Mouse (Mus musculus) neural tube, embryonic 14.5 days (tissue): ENCODE results near the gene Erg. TPM values are rescaled to one million over a fixed set of nuclear protein-coding genes. Genes with fewer than 3 reads are reported as not detected.

Experiments
- ATAC-seq: fragments of 200-750 bp; cut with Nextera tagmentation; 2 replicates; pipeline ENCODE4 v1.8.0; 2017; ENCODE audit warnings: low read depth, mild to moderate bottlenecking, moderate TSS enrichment, moderate library complexity
- H3K27ac ChIP-seq: fragments of 300-500 bp; sonication (generic); 2 replicates; pipeline ENCODE4 v1.5.1; 2014; ENCODE audit warnings: low read depth, mild to moderate bottlenecking, control low read depth, low read length, moderate library complexity, mixed read lengths
- H3K27me3 ChIP-seq: fragments of 300-500 bp; sonication (generic); 2 replicates; pipeline ENCODE4 v1.6.1; 2014; ENCODE audit warnings: low read length; ENCODE audit not compliant: control insufficient read depth, insufficient read depth
- H3K36me3 ChIP-seq: fragments of 300-500 bp; sonication (generic); 2 replicates; pipeline ENCODE4 v1.6.1; 2014; ENCODE audit warnings: low read length, mixed read lengths; ENCODE audit not compliant: control insufficient read depth, insufficient read depth
- H3K4me1 ChIP-seq: fragments of 300-500 bp; sonication (generic); 2 replicates; pipeline ENCODE4 v1.6.1; 2014; ENCODE audit warnings: low read length; ENCODE audit not compliant: control insufficient read depth, insufficient read depth
- H3K4me2 ChIP-seq: fragments of 300-500 bp; sonication (generic); 2 replicates; pipeline ENCODE4 v1.6.1; 2014; ENCODE audit warnings: mild to moderate bottlenecking, low read depth, low read length, control low read depth
- H3K4me3 ChIP-seq: fragments of 300-500 bp; sonication (generic); 2 replicates; pipeline ENCODE4 v1.5.1; 2014; ENCODE audit warnings: low read depth, low read length, control low read depth, mixed read lengths
- H3K9ac ChIP-seq: fragments of 300-500 bp; sonication (generic); replicated peaks from 2 replicates; pipeline ENCODE4 v1.6.1; 2014; ENCODE audit warnings: low read depth, mild to moderate bottlenecking, control low read depth, low read length, mixed read lengths
- H3K9me3 ChIP-seq: fragments of 300-500 bp; sonication (generic); 2 replicates; pipeline ENCODE4 v1.6.1; 2016; ENCODE audit warnings: low read length; ENCODE audit not compliant: control insufficient read depth
- WGBS: fragments of 180-500 bp; shearing (Covaris S2); extraction: QIAGEN DNeasy Blood & Tissue Kit; methylation state at CpG from one replicate; pipeline ENCODE4 v1.1.7; 2014; 5-methylcytosine and 5-hydroxymethylcytosine counted together
- polyA plus RNA-seq: library from polyadenylated mRNA; unstranded; fragments of >200 nt; fragmentation: Nextera tagmentation; extraction: Ambion mirVana; gene quantifications from 2 replicates; pipeline ENCODE4 v1.2.1, GENCODE M21; 2014

Erg gene
- polyA plus RNA-seq, 1 experiment from 2014 or later = 0.95 TPM

DNA sequence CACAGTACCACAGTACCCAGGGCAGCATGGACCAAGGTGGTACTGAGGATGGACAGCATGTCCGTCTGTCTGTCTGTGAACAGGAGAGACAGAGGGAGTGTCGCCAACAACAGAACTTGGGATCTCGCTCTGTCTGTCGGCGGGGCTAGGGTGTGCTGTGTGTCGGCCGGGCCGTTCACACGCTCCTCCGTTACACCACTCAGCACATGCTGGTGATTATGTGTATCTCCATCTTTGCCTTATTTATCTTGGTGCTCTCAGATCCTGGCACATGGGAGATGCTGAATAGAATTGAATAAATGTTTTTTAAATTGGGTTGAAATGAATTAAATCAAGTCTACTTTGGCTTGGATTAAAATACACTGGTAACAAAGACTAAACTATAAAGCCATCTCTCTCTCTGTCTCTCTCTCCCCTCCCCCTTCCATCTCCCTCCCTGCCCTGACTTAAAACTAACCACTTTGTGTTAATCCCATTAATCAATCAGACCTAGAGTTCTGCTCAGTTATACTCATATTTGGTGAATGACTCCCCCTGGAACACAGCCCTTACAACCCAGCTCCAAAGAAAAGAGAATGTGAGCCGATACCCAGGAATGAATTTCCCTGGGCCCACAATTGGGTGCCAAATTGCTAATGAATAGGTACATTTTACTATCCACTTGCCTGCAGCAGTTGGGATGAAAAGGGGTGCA is 10.6 kb upstream of the Erg start:
- Histone ChIP-seq H3K4me2 (no peak overlapping the region), H3K27ac (no peak overlapping the region), H3K9me3 (no peaks in the 10 kb centered on the region), H3K27me3 (no peaks in the 10 kb centered on the region), H3K4me1 (no peaks in the 10 kb centered on the region), H3K36me3 (no peaks in the 10 kb centered on the region), H3K4me3 (no peak overlapping the region), H3K9ac (no peak overlapping the region)
- ATAC-seq = no peak
- WGBS = 77% methylated on average over 11 of the region's 11 CpGs

DNA sequence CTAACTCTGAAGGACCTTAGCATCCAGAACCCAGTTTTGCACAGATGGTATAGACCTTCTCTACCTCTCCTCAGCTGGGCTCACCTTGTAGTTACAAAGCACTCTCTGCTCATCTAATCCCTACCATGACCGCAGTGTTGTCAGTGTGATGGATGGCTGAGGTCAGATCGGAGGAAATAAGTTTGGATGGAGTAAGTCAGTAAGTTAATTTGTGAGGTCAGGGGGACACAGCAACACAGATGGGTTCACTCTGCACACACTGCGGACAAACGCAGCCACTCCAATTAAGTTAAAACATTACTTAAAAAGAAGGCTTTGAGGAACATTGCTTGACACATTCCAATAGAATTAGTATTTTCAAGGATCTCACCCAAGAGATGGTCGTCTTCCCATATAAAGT is 2.5 kb upstream of the Erg start:
- H3K36me3 ChIP-seq = no peaks in the 10 kb centered on the region
- no peak for ATAC-seq
- H3K27ac ChIP-seq = no peak overlapping the region
- peaks cover 13% of the 10 kb centered on the region for H3K27me3 ChIP-seq
- H3K9me3 ChIP-seq = no peaks in the 10 kb centered on the region
- H3K4me1 ChIP-seq = peaks cover 16% of the 10 kb centered on the region; the same call in 1 of the 2 replicates
- no peak overlapping the region for H3K9ac ChIP-seq
- H3K4me3 ChIP-seq = no peak overlapping the region
- H3K4me2 ChIP-seq = no peak overlapping the region
- WGBS = 49% methylated on average over 5 of the region's 5 CpGs

DNA sequence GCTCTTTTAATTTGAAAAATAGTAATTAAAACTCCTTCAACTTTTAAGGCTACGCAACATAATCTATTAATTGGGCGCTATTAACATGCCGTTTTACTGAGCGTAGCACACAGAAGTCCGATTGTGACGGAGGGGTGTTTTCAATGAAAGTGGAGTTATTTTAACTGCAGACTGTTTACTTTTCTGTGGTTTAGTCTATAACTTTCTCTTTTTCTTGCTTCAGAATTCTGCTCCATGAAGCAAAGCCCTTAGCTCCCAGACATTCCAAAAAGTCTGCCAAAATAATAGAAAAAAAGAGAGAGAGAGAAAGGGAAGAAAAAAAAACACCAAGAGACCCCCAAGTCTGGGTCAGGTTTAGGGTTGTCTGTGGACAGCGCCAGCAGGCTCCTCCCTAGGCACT is 333 bp upstream of the Erg start:
- Histone ChIP-seq H3K27ac (no peak overlapping the region), H3K27me3 (peaks cover 16% of the 10 kb centered on the region), H3K4me3 (no peak overlapping the region), H3K4me1 (peaks cover 16% of the 10 kb centered on the region; the same call in 1 of the 2 replicates), H3K9me3 (no peaks in the 10 kb centered on the region), H3K4me2 (peak overlapping the region; percentile 26; the same call in 1 of the 2 replicates), H3K9ac (no peak overlapping the region), H3K36me3 (no peaks in the 10 kb centered on the region)
- no peak for ATAC-seq
- WGBS = 22% methylated on average over 7 of the region's 7 CpGs

DNA sequence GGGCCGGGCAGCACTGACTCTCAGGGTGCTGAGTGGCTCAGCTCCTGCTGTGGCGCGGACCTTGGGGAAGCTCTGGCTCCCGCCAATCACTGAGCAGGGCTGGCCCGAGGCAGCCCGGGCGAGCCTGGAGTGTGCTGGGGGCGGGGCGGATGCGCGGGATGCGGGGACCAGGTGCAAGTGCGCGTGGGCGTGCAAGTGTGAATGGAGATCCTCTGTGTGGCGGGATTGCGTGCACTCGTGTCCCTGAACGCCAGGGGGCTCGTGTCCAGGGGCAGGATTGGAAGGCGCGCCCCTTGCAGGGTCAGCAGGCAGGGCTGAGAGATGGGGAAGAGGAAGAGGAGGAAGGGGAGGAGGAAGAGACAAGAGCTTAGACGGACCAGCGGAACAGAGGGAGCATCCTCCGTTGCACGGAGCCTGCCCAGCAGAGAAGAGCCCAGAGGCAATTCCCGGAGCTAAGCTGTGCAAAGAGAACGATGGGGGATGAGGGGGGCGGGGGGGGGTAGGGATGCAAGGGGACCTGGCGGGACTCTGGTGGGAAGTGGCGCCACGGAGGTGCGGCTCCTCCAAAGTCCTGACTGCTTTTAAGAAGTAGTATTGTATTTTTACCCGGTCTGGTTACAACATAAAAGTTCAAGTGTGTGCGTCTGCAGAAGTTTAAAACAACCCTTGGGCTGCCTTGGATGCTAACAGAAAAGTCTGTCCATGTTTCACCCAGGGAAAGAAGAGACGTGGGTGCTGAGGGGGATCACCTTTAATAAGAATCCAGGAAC is 667 bp downstream of the Erg start:
- Histone ChIP-seq H3K4me1 (peaks cover 16% of the 10 kb centered on the region; the same call in 1 of the 2 replicates), H3K36me3 (no peaks in the 10 kb centered on the region), H3K27me3 (peaks cover 16% of the 10 kb centered on the region), H3K9ac (peak overlapping the region; percentile 28; the same call in 1 of the 2 replicates), H3K27ac (no peak overlapping the region), H3K4me3 (peak overlapping the region; percentile 41), H3K9me3 (no peaks in the 10 kb centered on the region), H3K4me2 (peak overlapping the region; percentile 87)
- peak; percentile 94 for ATAC-seq
- under 1% methylated on average over 36 of the region's 36 CpGs for WGBS

DNA sequence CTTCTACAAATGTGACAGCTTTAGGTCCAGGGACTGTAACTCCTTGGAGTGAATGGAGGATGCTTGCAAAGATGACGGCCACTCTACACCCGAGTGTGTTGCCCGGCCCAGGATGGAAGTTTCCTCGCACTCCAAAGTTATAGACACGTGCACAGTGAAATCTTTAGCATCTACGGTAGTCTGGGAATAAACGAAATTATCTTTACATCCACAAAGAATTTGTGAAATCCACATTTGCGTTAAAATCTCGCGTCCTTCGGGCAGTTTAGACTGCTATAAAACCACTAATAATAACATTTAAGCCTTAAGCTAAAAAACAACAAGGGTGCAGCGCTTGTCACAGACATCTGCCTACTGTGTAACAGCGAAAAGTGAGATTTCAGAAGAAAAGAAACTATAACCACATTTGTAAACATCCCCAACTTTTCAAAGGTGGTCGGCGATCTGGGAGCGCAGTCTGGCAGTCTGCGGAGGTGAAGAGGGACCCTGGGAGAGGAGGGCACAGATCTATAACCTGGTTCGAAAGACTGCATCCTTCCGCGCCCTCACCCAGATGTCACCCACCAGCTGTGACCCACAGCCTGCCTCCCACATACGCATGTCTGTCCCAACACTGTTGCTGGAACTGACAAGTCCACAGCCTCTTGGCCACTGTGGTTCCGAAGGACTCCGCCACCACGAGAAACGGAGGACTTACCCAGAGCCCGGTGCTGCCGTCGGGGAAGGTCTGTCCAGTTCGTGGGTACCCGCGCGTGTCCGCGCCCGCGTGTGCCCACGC is 1.5 kb downstream of the Erg start:
- H3K27ac ChIP-seq = no peak overlapping the region
- peaks cover 16% of the 10 kb centered on the region; the same call in 1 of the 2 replicates for H3K4me1 ChIP-seq
- H3K9me3 ChIP-seq = no peaks in the 10 kb centered on the region
- no peaks in the 10 kb centered on the region for H3K36me3 ChIP-seq
- peak; percentile 41; the same call in 1 of the 2 replicates for ATAC-seq
- peak overlapping the region; percentile 87 for H3K4me2 ChIP-seq
- H3K4me3 ChIP-seq = peak overlapping the region; percentile 41
- H3K27me3 ChIP-seq = peaks cover 16% of the 10 kb centered on the region
- H3K9ac ChIP-seq = peak overlapping the region; percentile 28; the same call in 1 of the 2 replicates
- WGBS = 15% methylated on average over 37 of the region's 37 CpGs

DNA sequence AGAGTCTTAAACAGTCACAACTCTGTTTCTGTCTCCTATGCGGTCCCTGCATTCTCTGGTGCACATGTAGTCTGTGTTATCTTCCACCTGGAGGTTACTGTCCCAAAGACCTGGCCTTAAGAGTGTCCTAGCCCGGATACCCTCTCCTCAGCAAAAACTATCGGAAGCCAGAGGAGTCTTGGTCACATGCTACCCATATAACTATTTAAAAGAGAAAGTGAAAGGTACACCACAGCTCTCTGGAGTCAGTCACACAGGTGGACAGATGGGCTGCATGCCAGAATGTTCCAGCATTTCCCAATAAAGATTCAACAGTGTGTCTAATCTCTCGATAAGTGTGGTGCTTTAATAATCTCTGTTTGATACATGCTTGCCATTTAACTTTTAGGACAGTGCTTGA is 7.1 kb downstream of the Erg start:
- WGBS = 92% methylated on average over 4 of the region's 4 CpGs
- H3K9ac ChIP-seq = no peak overlapping the region
- peaks cover 3% of the 10 kb centered on the region for H3K27me3 ChIP-seq
- no peak overlapping the region for H3K27ac ChIP-seq
- H3K4me3 ChIP-seq = no peak overlapping the region
- no peak overlapping the region for H3K4me2 ChIP-seq
- H3K36me3 ChIP-seq = no peaks in the 10 kb centered on the region
- H3K4me1 ChIP-seq = no peaks in the 10 kb centered on the region
- no peak for ATAC-seq
- no peaks in the 10 kb centered on the region for H3K9me3 ChIP-seq

DNA sequence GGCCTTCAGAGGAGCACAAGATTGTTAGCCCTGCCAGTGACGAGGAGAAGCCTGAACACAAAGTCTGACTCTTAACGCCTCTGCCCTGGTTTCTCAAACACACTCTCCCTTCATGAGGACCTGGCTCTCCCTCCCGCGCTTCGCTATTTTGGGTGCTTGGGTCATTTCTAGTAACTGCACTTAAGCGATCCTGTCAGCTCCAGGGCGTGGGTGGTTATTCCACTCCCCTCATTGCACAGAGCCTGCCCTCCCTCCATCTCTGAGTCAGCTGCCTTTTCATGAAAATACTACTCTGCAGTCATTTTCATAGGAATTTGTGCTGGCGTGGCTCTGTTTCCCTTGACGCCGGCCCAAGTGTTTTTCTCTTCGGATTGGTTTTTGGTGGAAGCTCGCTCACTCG is 13.2 kb downstream of the Erg start:
- no peak overlapping the region for H3K27ac ChIP-seq
- H3K9me3 ChIP-seq = no peaks in the 10 kb centered on the region
- H3K4me3 ChIP-seq = no peak overlapping the region
- no peak for ATAC-seq
- H3K27me3 ChIP-seq = no peaks in the 10 kb centered on the region
- WGBS = 70% methylated on average over 13 of the region's 13 CpGs
- H3K36me3 ChIP-seq = no peaks in the 10 kb centered on the region
- no peak overlapping the region for H3K4me2 ChIP-seq
- no peaks in the 10 kb centered on the region for H3K4me1 ChIP-seq
- H3K9ac ChIP-seq = no peak overlapping the region

DNA sequence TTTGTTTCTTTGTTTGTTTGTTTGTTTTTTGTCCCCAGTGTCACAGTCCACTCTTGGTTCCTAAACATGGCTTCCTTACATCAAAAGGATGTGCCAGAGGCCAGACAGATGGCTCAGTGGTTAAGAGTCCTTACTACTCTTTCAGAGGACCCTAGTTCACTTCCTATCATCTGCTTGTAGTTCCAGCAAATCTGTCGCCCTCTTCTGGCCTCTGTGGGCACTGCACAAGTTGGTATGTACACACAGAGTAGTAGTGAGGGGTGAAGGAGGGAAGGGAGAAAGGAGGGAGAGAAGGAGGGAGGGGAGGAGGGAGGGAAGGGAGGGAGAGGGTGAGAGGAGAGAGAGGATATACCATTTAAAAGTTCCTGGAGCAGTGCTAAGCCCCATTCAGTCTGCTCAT is 15.8 kb downstream of the Erg start:
- 15% methylated on average over 1 of the region's 1 CpGs for WGBS
- H3K27me3 ChIP-seq = no peaks in the 10 kb centered on the region

More for the DNA sequence above, 15.8 kb downstream of the Erg start:
- no peak overlapping the region for H3K9ac ChIP-seq
- ATAC-seq = no peak
- H3K4me1 ChIP-seq = no peaks in the 10 kb centered on the region
- no peak overlapping the region for H3K4me3 ChIP-seq
- no peak overlapping the region for H3K27ac ChIP-seq
- no peaks in the 10 kb centered on the region for H3K9me3 ChIP-seq
- no peak overlapping the region for H3K4me2 ChIP-seq
- H3K36me3 ChIP-seq = no peaks in the 10 kb centered on the region
